Mouse (Mus musculus): Measurements from ENCODE around the gene Rasgrp4.

- TF ChIP-seq USF1 (IDR thresholded peaks at IDR 0.05; ENCODE audit: low read depth, low read length) (no peak), POLR2A (IDR thresholded peaks at IDR 0.05; ENCODE audit: control insufficient read depth in 1 of 2, insufficient read depth in 1 of 2, low read depth in 1 of 2, low read length in 2 of 2, poor library complexity in 1 of 2) (no peak), CTCF (IDR thresholded peaks at IDR 0.05 in 2 of 3, conservative IDR thresholded peaks at IDR 0.05 in 1 of 3; ENCODE audit: control insufficient read depth in 1 of 3, insufficient read depth in 1 of 3, low read depth in 2 of 3, low read length in 3 of 3, poor library complexity in 1 of 3, severe bottlenecking in 1 of 3) (no peak), CHD2 (IDR thresholded peaks at IDR 0.05; ENCODE audit: low read length) (no peak), HCFC1 (IDR thresholded peaks at IDR 0.05; ENCODE audit: low read depth, low read length) (no peak), ZC3H11A (IDR thresholded peaks at IDR 0.05; ENCODE audit: low read depth, low read length) (no peak), MYB (IDR thresholded peaks at IDR 0.05; ENCODE audit: low read depth, low read length) (no peak), UBTF (IDR thresholded peaks at IDR 0.05; ENCODE audit: borderline replicate concordance, insufficient read depth, low read depth, low read length) (no peak), TAL1 (IDR thresholded peaks at IDR 0.05; ENCODE audit: low read length) (no peak), JUND (IDR thresholded peaks at IDR 0.05; ENCODE audit: low read depth, low read length) (no peak), NRF1 (IDR thresholded peaks at IDR 0.05; ENCODE audit: insufficient read depth, low read depth, low read length, poor library complexity, severe bottlenecking) (no peak), MEF2A (IDR thresholded peaks at IDR 0.05; ENCODE audit: extremely low read depth, insufficient replicate concordance, low read depth, low read length, poor library complexity, severe bottlenecking) (no peak), MAX (IDR thresholded peaks at IDR 0.05; ENCODE audit: low read length) (no peak), RCOR1 (IDR thresholded peaks at IDR 0.05; ENCODE audit: low read depth, low read length) (no peak)
Observed at GRCm38 (mm10) chr7:29146625-29147367, 12.1 kb downstream of the Rasgrp4 start.
